Mouse (Mus musculus): ENCODE results near the gene Glmn.
A peak's percentile ranks its signal among the peaks of the same experiment; 100 is the strongest.

Glmn gene

GRCm38 (mm10) chr5:107597301-107598077, at the start of gene Glmn, which contains the start of gene Rpap2:
TSS of gene Glmn (minus strand) at chr5:107597888.
TSS of gene Rpap2 (plus strand) at chr5:107597373.
- DNase-seq (ENCODE audit: low spot score): peak; percentile 80

- no peak for DNase-seq (ENCODE audit: low spot score)
Measured at GRCm38 (mm10) chr5:107645935-107646334, 48.2 kb upstream of the Glmn start.

DNA sequence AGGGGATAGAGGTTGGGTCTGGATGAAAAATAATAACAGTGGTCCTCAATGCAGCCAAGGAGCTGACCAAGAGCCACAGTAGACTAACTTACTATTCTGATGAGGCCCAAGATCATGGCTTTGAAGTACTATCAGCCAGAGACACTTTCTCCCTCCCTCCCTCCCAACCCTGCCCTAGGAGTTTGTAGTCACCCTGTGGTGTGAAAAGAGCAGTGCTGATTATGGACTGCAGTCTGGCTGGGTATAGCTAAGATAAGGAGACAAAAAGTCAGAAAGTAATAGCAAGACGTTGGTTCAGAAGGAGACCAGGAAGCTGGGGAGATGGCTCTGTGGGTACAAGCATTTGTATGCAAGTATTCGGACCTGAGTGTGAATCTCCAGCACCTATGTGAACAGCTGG, 46.9 kb upstream of the Glmn start:
- no peak for DNase-seq (ENCODE audit: low spot score)

- no peak for DNase-seq (ENCODE audit: low spot score)
Measured at GRCm38 (mm10) chr5:107638366-107638765, 40.7 kb upstream of the Glmn start.

- DNase-seq (ENCODE audit: low spot score): no peak
Measured at GRCm38 (mm10) chr5:107637106-107637505, 39.4 kb upstream of the Glmn start.

GRCm38 (mm10) chr5:107633651-107634050, 36.0 kb upstream of the Glmn start:
- no peak for DNase-seq (ENCODE audit: low spot score)

- no peak for DNase-seq (ENCODE audit: low spot score)
Measured at GRCm38 (mm10) chr5:107621327-107621726, 23.6 kb upstream of the Glmn start.

DNA sequence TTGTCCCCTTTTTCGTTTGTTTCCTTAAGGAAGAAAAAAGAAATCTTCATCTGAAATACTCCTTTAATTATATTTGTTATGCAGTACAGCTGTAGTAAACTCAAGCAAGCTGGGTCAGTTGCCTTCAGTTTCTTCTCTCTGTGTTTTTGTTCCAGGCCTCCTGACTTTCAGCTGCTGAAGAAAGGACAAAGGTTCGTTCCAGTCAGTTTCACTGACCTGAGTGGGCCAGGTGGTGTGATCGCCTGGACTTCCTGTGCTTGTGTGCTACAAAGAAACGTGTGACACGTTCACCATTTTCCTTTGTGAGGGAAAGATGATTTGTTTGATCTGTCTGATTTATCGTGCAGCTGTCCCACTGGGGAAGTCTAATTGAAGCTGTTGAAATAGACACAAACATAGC, 20.3 kb upstream of the Glmn start:
- no peak for DNase-seq (ENCODE audit: low spot score)

- DNase-seq (ENCODE audit: low spot score): peak; percentile 30
Measured at GRCm38 (mm10) chr5:107611224-107611623, 13.5 kb upstream of the Glmn start.

- no peak for DNase-seq (ENCODE audit: low spot score)
Measured at GRCm38 (mm10) chr5:107598380-107598779, 692 bp upstream of the Glmn start.

- DNase-seq (ENCODE audit: low spot score): no peak
Measured at GRCm38 (mm10) chr5:107569148-107569547, 28.5 kb downstream of the Glmn start.

GRCm38 (mm10) chr5:107556969-107557368, 40.7 kb downstream of the Glmn start:
- DNase-seq (ENCODE audit: low spot score): no peak

- DNase-seq (ENCODE audit: low spot score): no peak
Measured at GRCm38 (mm10) chr5:107554336-107554735, 43.4 kb downstream of the Glmn start.

- DNase-seq (ENCODE audit: low spot score): no peak
Measured at GRCm38 (mm10) chr5:107548444-107548843, 49.2 kb downstream of the Glmn start.

GRCm38 (mm10) chr5:107547955-107548354, 49.7 kb downstream of the Glmn start:
- DNase-seq (ENCODE audit: low spot score): no peak

- no peak for DNase-seq (ENCODE audit: low spot score)
Measured at GRCm38 (mm10) chr5:107545927-107546326, 51.8 kb downstream of the Glmn start.

DNA sequence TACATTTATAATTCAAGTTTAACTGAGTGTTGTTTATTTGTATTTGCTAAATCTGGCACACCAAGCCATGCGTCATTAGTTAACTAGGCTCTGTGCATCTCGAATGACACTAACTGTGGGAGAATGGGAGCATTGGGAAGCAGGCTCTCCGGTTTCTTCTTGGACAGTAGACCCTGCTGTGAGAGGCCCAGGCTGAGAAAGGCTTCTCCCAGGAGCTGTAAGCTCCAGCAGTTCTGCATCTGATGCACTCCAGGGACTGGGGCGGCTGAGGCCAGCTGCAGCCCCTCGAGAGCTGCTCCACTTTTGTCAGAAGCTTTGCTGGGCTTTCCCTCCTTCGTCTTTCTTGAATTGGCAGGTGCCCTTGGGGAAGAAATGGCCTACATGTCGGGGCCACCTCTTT, 56.0 kb downstream of the Glmn start:
- no peak for DNase-seq (ENCODE audit: low spot score)

DNA sequence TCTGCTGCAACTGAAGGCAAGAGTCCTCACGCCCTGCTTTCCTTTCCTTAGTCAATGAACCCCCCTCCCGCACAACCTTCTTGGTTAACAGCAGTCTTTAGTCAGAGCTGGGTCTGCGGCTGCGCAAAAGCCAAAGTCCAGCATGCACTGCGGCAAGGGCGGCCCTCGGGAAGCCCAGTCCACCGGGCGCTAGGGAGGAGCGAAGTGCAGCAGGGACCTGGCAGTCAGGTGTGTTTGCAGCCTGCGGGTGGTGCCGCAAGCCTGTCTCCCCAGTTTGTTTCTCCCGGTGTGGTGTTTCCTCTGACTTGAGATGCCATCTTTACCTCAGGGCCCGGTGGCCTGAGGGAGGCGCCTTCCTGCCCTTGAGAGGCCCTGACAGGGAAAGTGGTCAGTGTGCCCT, 63.1 kb downstream of the Glmn start, which contains the start of gene 1700028K03Rik:
1700028K03Rik (plus strand) TSS at position 129 of the 400 bp plus-strand sequence.
- no peak for DNase-seq (ENCODE audit: low spot score)

- no peak for DNase-seq (ENCODE audit: low spot score)
Measured at GRCm38 (mm10) chr5:107533590-107533989, 64.1 kb downstream of the Glmn start.

DNA sequence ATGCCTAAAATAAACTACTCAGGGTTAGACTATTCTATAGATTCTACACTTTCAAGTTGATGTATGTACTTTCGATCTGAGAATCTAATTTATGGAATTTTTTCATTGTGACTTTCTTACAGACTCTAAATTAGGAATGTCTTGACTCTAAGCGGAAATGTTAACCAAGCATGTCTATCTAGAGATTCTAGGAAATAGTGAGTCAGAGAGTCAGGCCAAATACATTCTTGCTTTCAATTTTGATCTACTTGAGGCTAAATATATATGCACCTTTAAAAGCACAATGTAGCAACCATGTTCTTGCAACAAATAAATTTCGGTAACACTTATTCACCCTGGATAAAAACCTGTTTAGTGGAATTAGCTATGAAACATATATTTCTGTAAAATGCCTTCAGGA, 68.8 kb downstream of the Glmn start:
- no peak for DNase-seq (ENCODE audit: low spot score)

DNA sequence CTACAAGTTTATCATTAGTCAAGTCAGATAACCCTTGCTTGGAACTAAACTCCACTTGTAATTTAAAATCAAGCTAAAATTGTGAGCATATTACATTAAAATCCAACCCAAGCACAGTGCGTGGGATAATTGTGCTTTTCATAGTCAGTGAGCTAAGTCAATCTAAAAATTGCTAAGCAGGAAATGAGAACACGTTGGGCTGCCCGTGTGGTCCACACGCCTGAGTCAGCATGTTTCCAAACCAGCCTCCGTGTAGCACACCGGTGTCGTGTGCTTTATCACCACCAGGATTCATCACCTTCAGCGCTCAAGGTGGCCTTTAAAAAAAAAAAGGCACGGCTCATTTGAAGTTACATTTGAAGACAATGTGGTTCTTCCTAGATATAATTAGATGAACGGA, 73.4 kb downstream of the Glmn start:
- DNase-seq (ENCODE audit: low spot score): no peak

GRCm38 (mm10) chr5:107521897-107522296, 75.8 kb downstream of the Glmn start:
- no peak for DNase-seq (ENCODE audit: low spot score)

- DNase-seq (ENCODE audit: low spot score): no peak
Measured at GRCm38 (mm10) chr5:107521386-107521785, 76.3 kb downstream of the Glmn start.

DNA sequence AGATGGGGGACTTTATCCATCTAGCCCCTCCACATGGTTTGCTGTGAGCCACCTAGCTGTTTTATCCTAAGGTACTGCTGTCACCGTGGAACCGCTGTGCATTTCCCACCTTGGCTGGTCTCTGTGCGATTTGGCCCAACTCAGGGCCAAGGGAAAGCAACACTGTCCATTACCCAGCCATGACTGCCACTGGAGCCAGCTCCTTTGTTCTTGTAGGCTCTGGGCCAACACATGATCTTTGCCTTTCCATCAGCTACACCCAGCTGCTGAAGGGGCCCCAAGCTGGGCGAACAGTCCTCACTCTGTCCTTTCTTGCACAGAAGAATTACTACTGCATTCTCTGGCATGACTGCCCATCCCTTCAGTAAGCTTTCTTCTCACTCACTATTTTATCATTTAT, 79.1 kb downstream of the Glmn start:
- DNase-seq (ENCODE audit: low spot score): no peak

All from urinary bladder, postnatal 25 days (tissue).